Mouse (Mus musculus): ENCODE results near the gene H2-Ke6. TPM values are rescaled to one million over a fixed set of nuclear protein-coding genes. Genes with fewer than 3 reads are reported as not detected.

Gene H2-Ke6
- 47.8 TPM for polyA plus RNA-seq (2017; shearing (Covaris generic))

DNA sequence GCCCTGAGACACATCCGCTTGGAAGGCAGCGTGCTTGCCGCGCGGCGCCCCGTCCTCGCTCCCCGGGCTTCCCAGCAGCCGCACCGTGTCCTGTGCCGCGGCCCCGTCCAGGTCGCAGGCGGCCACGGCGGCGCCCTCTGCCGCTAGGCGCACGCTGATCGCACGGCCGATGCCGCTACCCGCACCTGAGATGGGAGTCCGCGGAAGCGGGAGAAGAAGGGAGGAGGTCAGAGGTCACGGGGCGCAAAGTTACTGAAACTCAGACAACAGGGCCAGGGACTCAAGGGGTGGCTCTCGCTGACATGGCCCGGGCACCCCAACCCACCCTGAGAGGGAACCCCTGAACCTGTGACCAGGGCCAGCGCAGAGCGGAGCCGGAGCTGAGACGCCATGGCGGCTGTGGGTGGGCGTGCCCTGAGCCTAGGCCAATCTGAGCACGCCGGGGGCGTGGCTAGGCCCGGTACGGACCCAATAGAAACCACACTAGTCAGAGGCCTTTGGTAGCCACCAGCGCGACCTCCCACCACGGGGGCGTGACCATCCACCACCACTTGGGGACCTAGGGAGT, at the start of gene H2-Ke6:
Gene H2-Ke6, minus strand, starts transcription at position 405 of the 568 bp plus-strand sequence.

DNA sequence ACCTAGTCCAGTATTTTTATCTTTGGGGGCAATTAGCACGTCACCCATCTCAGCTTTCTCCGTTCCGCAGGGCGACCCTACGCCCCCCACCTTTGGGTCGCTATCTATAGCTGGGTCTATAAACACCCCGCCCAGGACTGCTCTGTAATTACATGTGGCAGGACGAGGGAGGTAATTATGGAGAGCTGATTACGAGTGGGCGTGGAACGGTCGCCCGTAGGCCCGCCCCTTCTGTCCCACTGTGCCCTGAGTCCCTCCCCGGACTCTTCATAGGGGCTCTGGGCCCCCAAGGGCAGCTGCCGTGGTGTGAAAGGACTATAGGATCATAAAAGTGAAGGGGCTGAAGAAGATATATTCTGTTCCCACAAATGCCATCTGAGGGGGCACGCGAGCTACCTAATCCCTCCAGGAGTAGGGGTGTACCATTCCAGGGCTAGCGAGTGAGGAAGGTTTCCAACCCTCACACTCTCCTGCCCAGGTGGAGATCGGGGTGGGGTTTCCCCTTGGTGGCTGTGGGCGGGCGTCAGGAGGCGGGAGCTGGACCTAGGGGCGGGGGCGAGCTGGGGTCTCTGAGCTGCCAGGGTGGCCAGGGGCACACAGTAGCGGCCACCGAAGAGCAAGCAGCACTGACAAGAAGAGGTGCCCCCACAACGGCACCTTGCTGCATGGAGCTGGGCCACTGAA, 11.2 kb upstream of the H2-Ke6 start, which contains the start of gene Col11a2:
Gene Col11a2, plus strand, starts transcription at position 560 of the 684 bp plus-strand sequence.

DNA sequence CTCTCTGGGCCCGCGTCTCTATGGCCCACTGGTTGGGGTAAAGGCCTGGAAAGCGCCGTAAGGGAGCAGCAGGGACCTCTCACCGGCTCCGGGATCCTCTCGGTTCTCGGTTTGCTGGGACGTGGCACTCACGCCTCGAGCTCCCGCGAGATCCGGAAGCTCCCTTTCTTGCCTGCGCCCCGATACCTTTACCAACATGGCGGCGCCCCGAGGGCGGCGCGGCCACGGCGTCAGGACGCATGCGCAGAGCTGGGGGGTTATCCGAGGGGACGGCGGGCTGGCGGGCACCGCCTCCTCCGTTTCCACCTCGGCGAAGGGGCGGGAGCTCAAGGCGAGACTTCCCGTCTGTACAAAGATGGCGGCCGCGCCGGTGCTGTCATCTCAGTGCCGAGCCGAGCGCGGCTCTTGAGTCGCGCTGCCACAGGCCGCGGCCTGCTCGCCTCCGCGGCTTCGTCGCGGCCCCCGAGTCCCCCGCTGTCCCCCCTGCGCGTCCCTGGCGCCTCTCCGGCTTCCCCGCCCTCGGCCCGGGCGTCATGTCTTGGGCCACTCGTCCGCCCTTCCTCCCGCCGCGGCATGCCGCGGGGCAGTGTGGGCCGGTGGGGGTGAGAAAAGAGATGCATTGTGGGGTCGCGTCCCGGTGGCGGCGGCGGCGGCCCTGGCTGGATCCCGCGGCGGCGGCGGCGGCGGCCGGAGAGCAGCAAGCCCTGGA, 3.8 kb upstream of the H2-Ke6 start, which contains the start of the genes Slc39a7 and Rxrb:
Gene Slc39a7, minus strand, starts transcription at position 218 of the 709 bp plus-strand sequence.
Gene Rxrb, plus strand, starts transcription at position 348 of the 709 bp plus-strand sequence.

DNA sequence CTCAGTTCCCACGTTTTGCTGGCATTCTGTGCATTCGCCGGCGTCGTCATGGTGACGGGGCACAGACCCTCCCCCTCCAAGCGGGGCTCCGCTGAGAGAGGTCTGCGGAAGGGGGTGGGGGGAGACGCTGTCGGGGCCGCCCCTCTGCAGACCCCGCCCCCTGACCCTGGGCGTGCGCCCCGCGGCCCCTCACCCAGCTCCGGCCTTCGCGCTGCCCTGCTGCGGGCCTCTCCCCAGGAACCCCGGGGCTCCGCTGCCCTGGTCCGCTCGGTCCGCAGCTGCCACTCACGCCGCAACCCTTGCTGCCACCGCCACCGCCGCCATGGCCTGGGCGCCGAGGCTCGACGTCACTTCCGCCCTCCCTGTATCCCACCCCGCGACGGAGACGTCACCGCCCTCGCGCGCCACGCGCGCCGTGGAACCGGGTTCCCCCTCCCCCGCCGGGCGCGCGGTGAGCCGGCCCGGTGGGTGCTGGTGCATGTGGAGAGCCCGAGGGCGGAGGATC, 3.5 kb downstream of the H2-Ke6 start, which contains the start of gene Ring1:
Gene Ring1, minus strand, starts transcription at position 364 of the 505 bp plus-strand sequence.

DNA sequence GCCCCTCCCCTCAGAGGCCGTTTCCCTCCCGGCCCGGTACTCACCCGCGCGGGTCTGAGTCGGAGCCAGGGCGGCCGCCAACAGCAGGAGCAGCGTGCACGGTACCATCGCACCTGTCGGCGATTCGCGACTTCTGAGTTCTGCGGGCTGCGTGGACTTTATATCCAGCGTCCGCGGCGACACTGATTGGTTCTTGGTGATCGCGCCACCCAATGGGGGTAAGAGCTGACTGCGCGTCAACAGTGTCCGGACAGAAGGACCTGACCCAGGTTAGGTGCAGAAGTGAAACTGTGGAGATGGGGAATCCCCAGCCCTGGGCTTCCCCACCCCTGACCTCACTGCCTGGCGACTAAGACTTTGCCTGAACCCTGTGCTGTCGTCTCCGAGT, 27.7 kb downstream of the H2-Ke6 start, which contains the start of gene H2-K1:
Gene H2-K1, minus strand, starts transcription at position 198 of the 388 bp plus-strand sequence.

Other genes starting within 250 kb of the H2-Ke6 start
- 6.5 TPM for gene Angptl4, start 246.2 kb downstream of the H2-Ke6 start, polyA plus RNA-seq (2017; shearing (Covaris generic))
- 4.7 TPM for gene Kank3, start 217.5 kb downstream of the H2-Ke6 start, polyA plus RNA-seq (2017; shearing (Covaris generic))
- gene Rps28, start 203.5 kb downstream of the H2-Ke6 start, polyA plus RNA-seq (2017; shearing (Covaris generic)) = 865 TPM
- gene Ndufa7, start 203.5 kb downstream of the H2-Ke6 start, polyA plus RNA-seq (2017; shearing (Covaris generic)) = 364 TPM
- 35.5 TPM for gene Cd320, start 185.0 kb downstream of the H2-Ke6 start, polyA plus RNA-seq (2017; shearing (Covaris generic))
- gene Gm7029, start 154.2 kb downstream of the H2-Ke6 start, polyA plus RNA-seq (2017; shearing (Covaris generic)) = not detected
- gene Kifc1, start 137.4 kb downstream of the H2-Ke6 start, polyA plus RNA-seq (2017; shearing (Covaris generic)) = 3.7 TPM
- 3.8 TPM for gene Platr17, start 122.9 kb downstream of the H2-Ke6 start, polyA plus RNA-seq (2017; shearing (Covaris generic))
- gene Daxx, start 118.6 kb downstream of the H2-Ke6 start, polyA plus RNA-seq (2017; shearing (Covaris generic)) = 134 TPM
- 751 TPM for gene Tapbp, start 112.2 kb downstream of the H2-Ke6 start, polyA plus RNA-seq (2017; shearing (Covaris generic))
- 22.8 TPM for gene Zbtb22, start 112.2 kb downstream of the H2-Ke6 start, polyA plus RNA-seq (2017; shearing (Covaris generic))
- 165 TPM for gene Rgl2, start 98.5 kb downstream of the H2-Ke6 start, polyA plus RNA-seq (2017; shearing (Covaris generic))
- 132 TPM for gene Pfdn6, start 87.7 kb downstream of the H2-Ke6 start, polyA plus RNA-seq (2017; shearing (Covaris generic))
- 64.9 TPM for gene Wdr46, start 87.4 kb downstream of the H2-Ke6 start, polyA plus RNA-seq (2017; shearing (Covaris generic))
- gene B3galt4, start 76.6 kb downstream of the H2-Ke6 start, polyA plus RNA-seq (2017; shearing (Covaris generic)) = 34.8 TPM
- gene Vps52, start 72.2 kb downstream of the H2-Ke6 start, polyA plus RNA-seq (2017; shearing (Covaris generic)) = 96.8 TPM
- gene Rps18, start 72.1 kb downstream of the H2-Ke6 start, polyA plus RNA-seq (2017; shearing (Covaris generic)) = 2,339 TPM
- 13,592 TPM for gene H2-K1, start 27.7 kb downstream of the H2-Ke6 start, polyA plus RNA-seq (2017; shearing (Covaris generic))
- 24.7 TPM for gene Ring1, start 3.4 kb downstream of the H2-Ke6 start, polyA plus RNA-seq (2017; shearing (Covaris generic))
- gene Slc39a7, start 3.6 kb upstream of the H2-Ke6 start, polyA plus RNA-seq (2017; shearing (Covaris generic)) = 165 TPM
- gene Rxrb, start 3.8 kb upstream of the H2-Ke6 start, polyA plus RNA-seq (2017; shearing (Covaris generic)) = 25.2 TPM
- 3.0 TPM for gene Col11a2, start 11.4 kb upstream of the H2-Ke6 start, polyA plus RNA-seq (2017; shearing (Covaris generic))
- 41.7 TPM for gene H2-Oa, start 64.3 kb upstream of the H2-Ke6 start, polyA plus RNA-seq (2017; shearing (Covaris generic))
- 118 TPM for gene H2-DMa, start 91.5 kb upstream of the H2-Ke6 start, polyA plus RNA-seq (2017; shearing (Covaris generic))
- 172 TPM for gene Brd2, start 94.6 kb upstream of the H2-Ke6 start, polyA plus RNA-seq (2017; shearing (Covaris generic))
- gene H2-DMb2, start 115.2 kb upstream of the H2-Ke6 start, polyA plus RNA-seq (2017; shearing (Covaris generic)) = 8.5 TPM
- 7.1 TPM for gene H2-DMb1, start 125.0 kb upstream of the H2-Ke6 start, polyA plus RNA-seq (2017; shearing (Covaris generic))
- gene Tap1, start 159.5 kb upstream of the H2-Ke6 start, polyA plus RNA-seq (2017; shearing (Covaris generic)) = 543 TPM
- 552 TPM for gene Psmb9, start 159.7 kb upstream of the H2-Ke6 start, polyA plus RNA-seq (2017; shearing (Covaris generic))
- gene Psmb8, start 169.7 kb upstream of the H2-Ke6 start, polyA plus RNA-seq (2017; shearing (Covaris generic)) = 1,460 TPM
- 505 TPM for gene Tap2, start 175.5 kb upstream of the H2-Ke6 start, polyA plus RNA-seq (2017; shearing (Covaris generic))
- 106 TPM for gene H2-Ob, start 210.8 kb upstream of the H2-Ke6 start, polyA plus RNA-seq (2017; shearing (Covaris generic))
- gene H2-Ab1, start 229.6 kb upstream of the H2-Ke6 start, polyA plus RNA-seq (2017; shearing (Covaris generic)) = 50.9 TPM

All from inflammation-experienced regulatory T-cells, adult 16 weeks (primary cell).